Mouse (Mus musculus): Measurements from ENCODE around the gene Cyp26b1. TPM values are rescaled to one million over a fixed set of nuclear protein-coding genes. Genes with fewer than 3 reads are reported as not detected.
A peak's percentile ranks its signal among the peaks of the same experiment; 100 is the strongest.
"Not testable (repeated sequence)": the region's sequence is repeated elsewhere in the genome, so short reads cannot be mapped to it uniquely, and the experiment has no call there.

Gene Cyp26b1
- total RNA-seq (2021) = 10 to 100 TPM; 12.0 to 16.9 TPM
- long read RNA-seq, experiment 1, partial matches to known transcripts = 0 of 3 reads
- long read RNA-seq, experiment 1, other reads (novel, unspliced or antisense) = 3 of 3 reads
- long read RNA-seq, experiment 2, full-length matches to known transcripts = 2 of 7 reads
- long read RNA-seq, experiment 2, partial matches to known transcripts = 0 of 7 reads
- long read RNA-seq, experiment 2, other reads (novel, unspliced or antisense) = 5 of 7 reads

GRCm38 (mm10) chr6:84593693-84594092 lies at the start of gene Cyp26b1:
Cyp26b1 (minus strand) TSS chr6:84593908.
- DNase-seq (ENCODE audit: low spot score in 2 of 2) = no peak

- no peak for DNase-seq (ENCODE audit: low spot score in 2 of 2)
Observed at GRCm38 (mm10) chr6:84641062-84641431, 47.3 kb upstream of the Cyp26b1 start.

- DNase-seq (ENCODE audit: low spot score in 2 of 2) = no peak
Observed at GRCm38 (mm10) chr6:84640324-84641061, 46.8 kb upstream of the Cyp26b1 start.

- no peak for DNase-seq (ENCODE audit: low spot score in 2 of 2)
Observed at GRCm38 (mm10) chr6:84638206-84638605, 44.5 kb upstream of the Cyp26b1 start.

GRCm38 (mm10) chr6:84631588-84631987 lies 37.9 kb upstream of the Cyp26b1 start:
- no peak for DNase-seq (ENCODE audit: low spot score in 2 of 2)

- no peak for DNase-seq (ENCODE audit: low spot score in 2 of 2)
Observed at GRCm38 (mm10) chr6:84630276-84630675, 36.6 kb upstream of the Cyp26b1 start.

GRCm38 (mm10) chr6:84628831-84629230 lies 35.1 kb upstream of the Cyp26b1 start:
- no peak for DNase-seq (ENCODE audit: low spot score in 2 of 2)

GRCm38 (mm10) chr6:84626398-84626797 lies 32.7 kb upstream of the Cyp26b1 start:
- no peak for DNase-seq (ENCODE audit: low spot score in 2 of 2)

GRCm38 (mm10) chr6:84619166-84619565 lies 25.5 kb upstream of the Cyp26b1 start:
- no peak for DNase-seq (ENCODE audit: low spot score in 2 of 2)

GRCm38 (mm10) chr6:84617051-84617450 lies 23.3 kb upstream of the Cyp26b1 start:
- DNase-seq (ENCODE audit: low spot score in 2 of 2) = no peak

GRCm38 (mm10) chr6:84616586-84616985 lies 22.9 kb upstream of the Cyp26b1 start:
- no peak for DNase-seq (ENCODE audit: low spot score in 2 of 2)

GRCm38 (mm10) chr6:84613561-84613960 lies 19.9 kb upstream of the Cyp26b1 start:
- no peak for DNase-seq (ENCODE audit: low spot score in 2 of 2)

- DNase-seq (ENCODE audit: low spot score in 2 of 2) = no peak
Observed at GRCm38 (mm10) chr6:84601136-84601889, 7.6 kb upstream of the Cyp26b1 start.

- not testable (repeated sequence) for DNase-seq (ENCODE audit: low spot score in 2 of 2)
Observed at GRCm38 (mm10) chr6:84599296-84599695, 5.6 kb upstream of the Cyp26b1 start.

GRCm38 (mm10) chr6:84598725-84599124 lies 5.0 kb upstream of the Cyp26b1 start:
- no peak for DNase-seq (ENCODE audit: low spot score in 2 of 2)

- no peak for DNase-seq (ENCODE audit: low spot score in 2 of 2)
Observed at GRCm38 (mm10) chr6:84594626-84595025, 918 bp upstream of the Cyp26b1 start.

GRCm38 (mm10) chr6:84590961-84591745 lies 2.6 kb downstream of the Cyp26b1 start:
- DNase-seq (ENCODE audit: low spot score in 2 of 2) = no peak

GRCm38 (mm10) chr6:84589742-84590686 lies 3.7 kb downstream of the Cyp26b1 start:
- peak; percentile 87 to 88 for DNase-seq (ENCODE audit: low spot score in 2 of 2)

- DNase-seq (ENCODE audit: low spot score in 2 of 2) = no peak
Observed at GRCm38 (mm10) chr6:84588895-84589652, 4.6 kb downstream of the Cyp26b1 start.

Data from layer of hippocampus, postnatal 14 days (tissue).